Mouse (Mus musculus) E14TG2a.4 (cell line): ENCODE measurements around the gene Sfswap.

Experiments used
- CTCF ChIP-seq: conservative IDR thresholded peaks from 2 replicates; pipeline ENCODE4 v1.5.1; 2014; ENCODE audit warnings: low read length
- NANOG ChIP-seq: IDR thresholded peaks from 2 replicates; pipeline ENCODE4 v1.6.1; 2014; ENCODE audit warnings: borderline replicate concordance, low read length, mixed read lengths

GRCm38 (mm10) chr5:129519591-129519990 is 18.6 kb downstream of the Sfswap start:
- TF ChIP-seq NANOG, result no peak
- TF ChIP-seq CTCF, result no peak
